Mouse (Mus musculus): ENCODE measurements around the gene Fntb. TPM values are rescaled to one million over a fixed set of nuclear protein-coding genes. Genes with fewer than 3 reads are reported as not detected.

Gene Fntb
- polyA plus RNA-seq, 2 experiments, result 21.4 to 28.8 TPM

DNA sequence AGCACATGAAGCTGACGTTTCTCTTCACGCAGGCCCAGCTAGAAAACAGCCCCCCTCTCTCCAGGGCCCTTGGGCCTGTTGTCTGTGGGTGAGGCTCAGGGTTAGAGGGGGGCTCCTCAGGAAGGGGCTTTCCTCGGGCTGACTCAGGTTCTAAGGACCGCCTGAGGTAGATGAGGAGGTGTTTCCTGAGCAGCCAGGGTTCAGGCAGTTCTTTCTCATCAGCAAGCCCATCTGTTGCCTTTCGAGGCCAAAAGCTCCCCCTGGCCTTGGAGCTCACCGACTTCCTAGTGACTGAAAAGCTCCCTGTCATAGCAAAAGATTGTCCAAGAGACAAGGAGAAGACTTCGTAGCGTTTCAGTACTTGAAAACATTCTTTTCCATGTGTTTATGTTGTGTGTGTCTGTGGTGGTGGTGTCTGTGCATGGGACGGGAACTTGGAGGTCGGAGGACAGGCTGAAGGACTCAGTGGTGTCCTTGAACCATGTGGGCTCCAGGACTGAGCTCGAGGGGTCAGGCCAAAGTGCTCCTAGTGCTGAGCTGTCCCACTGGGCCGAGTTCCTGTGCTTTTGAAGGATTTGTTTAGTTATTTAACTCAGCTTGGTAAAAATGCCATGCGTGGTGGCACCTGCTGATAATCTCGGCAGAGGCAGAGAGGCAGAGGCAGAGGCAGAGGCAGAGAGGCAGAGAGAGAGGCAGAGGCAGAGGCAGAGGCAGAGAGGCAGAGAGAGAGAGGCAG, 103.2 kb downstream of the Fntb start:
- Histone ChIP-seq H3K36me3 (replicated peaks; ENCODE audit: control insufficient read depth, insufficient read depth, low read depth) (no peaks in the 10 kb centered on the region), H3K9ac (replicated peaks) (no peak overlapping the region), H3K27me3 (ENCODE audit: control insufficient read depth, insufficient read depth, low read length) (no peaks in the 10 kb centered on the region), H3K4me3 (ENCODE audit: insufficient read depth in 1 of 2, low read depth in 2 of 2, low read length in 2 of 2) (no peak overlapping the region), H3K4me1 (replicated peaks; ENCODE audit: control insufficient read depth in 2 of 2, insufficient read depth in 2 of 2, low read length in 1 of 2) (no peaks in the 10 kb centered on the region), H3K9me3 (ENCODE audit: control insufficient read depth, low read length) (no peaks in the 10 kb centered on the region), H3K27ac (no peak overlapping the region), H3K4me2 (ENCODE audit: low read depth) (no peak overlapping the region)
- DNase-seq (ENCODE audit: low read depth in 3 of 3, low spot score in 3 of 3) (no peak), ATAC-seq (ENCODE audit: insufficient read depth) (no peak)
- TF ChIP-seq CTCF (IDR thresholded peaks at IDR 0.05; ENCODE audit: low read depth), result no peak
- WGBS (ENCODE audit: insufficient replicate concordance), result 59% methylated on average over 14 of the region's 14 CpGs

DNA sequence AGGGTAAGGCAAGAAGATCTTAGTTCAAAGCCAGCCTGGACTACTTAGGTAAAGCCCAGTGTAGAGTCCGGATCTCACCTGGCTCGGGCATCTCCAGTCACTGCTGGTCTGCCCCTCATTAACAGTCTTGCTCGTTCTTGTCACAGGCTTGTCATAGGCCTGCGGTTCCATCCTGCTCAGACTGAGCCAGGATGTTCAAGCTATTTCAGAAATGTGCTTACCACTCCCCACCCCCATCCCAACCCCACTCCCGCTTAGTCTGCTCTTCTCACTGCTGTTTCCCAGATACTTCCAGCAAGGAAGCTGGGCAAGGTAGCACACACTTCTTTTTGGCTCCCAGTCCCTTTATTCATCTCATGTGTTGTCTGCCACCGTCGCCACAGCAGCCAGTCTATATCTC, 104.2 kb downstream of the Fntb start:
- H3K4me1 ChIP-seq (replicated peaks; ENCODE audit: control insufficient read depth in 2 of 2, insufficient read depth in 2 of 2, low read length in 1 of 2), result no peaks in the 10 kb centered on the region
- no peak overlapping the region for H3K27ac ChIP-seq
- TF ChIP-seq EP300 (IDR thresholded peaks at IDR 0.05; ENCODE audit: low read depth), result no peak
- TF ChIP-seq CTCF (IDR thresholded peaks at IDR 0.05; ENCODE audit: low read depth), result no peak
- H3K4me2 ChIP-seq (ENCODE audit: low read depth), result no peak overlapping the region
- WGBS (ENCODE audit: insufficient replicate concordance), result 83% methylated on average over 7 of the region's 7 CpGs
- no peak overlapping the region for H3K4me3 ChIP-seq (ENCODE audit: insufficient read depth in 1 of 2, low read depth in 2 of 2, low read length in 2 of 2)
- H3K9ac ChIP-seq (replicated peaks), result no peak overlapping the region
- no peaks in the 10 kb centered on the region for H3K27me3 ChIP-seq (ENCODE audit: control insufficient read depth, insufficient read depth, low read length)
- H3K9me3 ChIP-seq (ENCODE audit: control insufficient read depth, low read length), result no peaks in the 10 kb centered on the region
- ATAC-seq (ENCODE audit: insufficient read depth), result no peak
- no peaks in the 10 kb centered on the region for H3K36me3 ChIP-seq (replicated peaks; ENCODE audit: control insufficient read depth, insufficient read depth, low read depth)
- no peak for DNase-seq (ENCODE audit: low read depth in 3 of 3, low spot score in 3 of 3)

DNA sequence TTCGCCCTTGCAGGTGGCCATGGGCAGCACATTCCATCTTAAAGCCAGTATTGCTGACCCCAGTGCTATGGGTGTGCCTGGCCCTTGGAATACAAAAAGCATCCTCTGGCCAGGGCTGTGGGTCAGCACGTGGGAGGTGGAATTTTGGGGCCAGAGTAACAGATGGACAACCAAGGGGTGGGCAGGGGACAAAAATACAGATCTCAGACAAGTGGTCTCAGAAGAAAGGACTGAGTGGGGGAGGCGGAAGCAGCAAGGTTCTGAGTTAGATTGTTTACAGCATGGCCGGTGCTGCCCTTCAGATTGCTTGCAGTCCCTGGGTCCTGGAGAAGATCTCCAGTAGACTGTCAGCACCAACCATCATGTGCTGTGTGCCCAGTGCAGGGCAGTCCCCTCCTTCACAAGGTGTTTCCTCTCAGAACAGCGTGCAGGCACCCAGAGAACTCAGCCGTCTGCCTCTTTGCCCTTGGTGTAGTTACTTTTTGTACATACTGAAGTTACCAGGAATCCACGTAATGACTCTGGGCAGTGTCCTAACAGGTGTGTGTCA, 107.5 kb downstream of the Fntb start:
- DNase-seq (ENCODE audit: low read depth in 3 of 3, low spot score in 3 of 3) (no peak), ATAC-seq (ENCODE audit: insufficient read depth) (no peak)
- Histone ChIP-seq H3K4me3 (ENCODE audit: insufficient read depth in 1 of 2, low read depth in 2 of 2, low read length in 2 of 2) (no peak overlapping the region), H3K9me3 (ENCODE audit: control insufficient read depth, low read length) (no peaks in the 10 kb centered on the region), H3K27me3 (ENCODE audit: control insufficient read depth, insufficient read depth, low read length) (no peaks in the 10 kb centered on the region), H3K27ac (no peak overlapping the region), H3K4me2 (ENCODE audit: low read depth) (no peak overlapping the region), H3K4me1 (replicated peaks; ENCODE audit: control insufficient read depth in 2 of 2, insufficient read depth in 2 of 2, low read length in 1 of 2) (no peaks in the 10 kb centered on the region), H3K36me3 (replicated peaks; ENCODE audit: control insufficient read depth, insufficient read depth, low read depth) (no peaks in the 10 kb centered on the region), H3K9ac (replicated peaks) (no peak overlapping the region)
- 79% methylated on average over 7 of the region's 7 CpGs for WGBS (ENCODE audit: insufficient replicate concordance)
- TF ChIP-seq CTCF (IDR thresholded peaks at IDR 0.05; ENCODE audit: low read depth), result no peak
- TF ChIP-seq EP300 (IDR thresholded peaks at IDR 0.05; ENCODE audit: low read depth), result no peak

DNA sequence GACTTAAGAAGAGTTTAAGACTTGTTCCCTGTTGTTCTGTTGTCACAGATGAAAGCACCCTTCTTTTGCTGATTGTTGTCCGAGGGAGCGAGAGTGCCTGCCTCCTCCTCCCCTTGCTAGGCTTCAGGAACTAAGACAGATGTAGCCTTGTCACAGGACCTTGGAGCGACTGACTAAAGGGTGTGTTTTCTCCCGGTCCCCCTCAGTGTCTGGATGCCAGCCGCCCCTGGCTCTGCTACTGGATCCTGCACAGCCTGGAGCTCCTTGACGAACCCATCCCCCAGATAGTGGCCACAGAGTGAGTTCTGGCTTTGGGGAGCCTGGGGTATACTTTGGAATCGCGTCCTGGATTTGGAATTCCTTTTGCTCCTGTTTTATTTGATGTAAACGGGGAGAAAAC, 109.4 kb downstream of the Fntb start:
- WGBS (ENCODE audit: insufficient replicate concordance), result 65% methylated on average over 9 of the region's 9 CpGs
- H3K36me3 ChIP-seq (replicated peaks; ENCODE audit: control insufficient read depth, insufficient read depth, low read depth), result no peaks in the 10 kb centered on the region
- H3K4me1 ChIP-seq (replicated peaks; ENCODE audit: control insufficient read depth in 2 of 2, insufficient read depth in 2 of 2, low read length in 1 of 2), result no peaks in the 10 kb centered on the region
- no peak overlapping the region for H3K4me3 ChIP-seq (ENCODE audit: insufficient read depth in 1 of 2, low read depth in 2 of 2, low read length in 2 of 2)
- TF ChIP-seq CTCF (IDR thresholded peaks at IDR 0.05; ENCODE audit: low read depth) (no peak), EP300 (IDR thresholded peaks at IDR 0.05; ENCODE audit: low read depth) (no peak)
- H3K4me2 ChIP-seq (ENCODE audit: low read depth), result no peak overlapping the region
- H3K9me3 ChIP-seq (ENCODE audit: control insufficient read depth, low read length), result no peaks in the 10 kb centered on the region
- H3K9ac ChIP-seq (replicated peaks), result no peak overlapping the region
- no peak overlapping the region for H3K27ac ChIP-seq
- ATAC-seq (ENCODE audit: insufficient read depth) (no peak), DNase-seq (ENCODE audit: low read depth in 3 of 3, low spot score in 3 of 3) (no peak)
- H3K27me3 ChIP-seq (ENCODE audit: control insufficient read depth, insufficient read depth, low read length), result no peaks in the 10 kb centered on the region

DNA sequence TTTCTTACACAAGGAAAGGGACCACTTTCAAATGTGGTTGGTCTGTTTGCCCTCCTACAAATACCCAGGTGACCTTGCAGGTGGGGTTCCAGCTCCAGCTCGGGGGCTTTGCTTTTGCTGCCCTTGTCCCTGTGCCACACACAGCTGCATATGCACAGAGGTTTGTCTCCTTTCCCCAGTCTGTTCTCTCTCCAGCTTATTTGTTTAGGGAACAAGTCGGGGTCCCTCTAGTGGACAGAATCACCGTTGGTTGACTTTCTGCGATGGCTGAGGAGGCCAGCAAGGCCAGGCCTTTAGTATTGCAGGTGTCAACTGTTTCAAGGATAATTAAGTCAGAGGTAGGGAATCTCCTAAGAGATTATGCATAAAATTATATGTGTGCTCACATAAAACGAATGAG, 113.9 kb downstream of the Fntb start:
- no peak overlapping the region for H3K4me3 ChIP-seq (ENCODE audit: insufficient read depth in 1 of 2, low read depth in 2 of 2, low read length in 2 of 2)
- H3K27ac ChIP-seq, result no peak overlapping the region
- no peaks in the 10 kb centered on the region for H3K27me3 ChIP-seq (ENCODE audit: control insufficient read depth, insufficient read depth, low read length)
- H3K4me2 ChIP-seq (ENCODE audit: low read depth), result no peak overlapping the region
- no peak for ATAC-seq (ENCODE audit: insufficient read depth)
- WGBS (ENCODE audit: insufficient replicate concordance), result 14% methylated on average over 5 of the region's 5 CpGs
- DNase-seq (ENCODE audit: low read depth in 3 of 3, low spot score in 3 of 3), result peak; percentile 32 to 43 (median 32)
- H3K9me3 ChIP-seq (ENCODE audit: control insufficient read depth, low read length), result no peaks in the 10 kb centered on the region
- no peaks in the 10 kb centered on the region for H3K36me3 ChIP-seq (replicated peaks; ENCODE audit: control insufficient read depth, insufficient read depth, low read depth)
- no peak overlapping the region for H3K9ac ChIP-seq (replicated peaks)
- no peaks in the 10 kb centered on the region for H3K4me1 ChIP-seq (replicated peaks; ENCODE audit: control insufficient read depth in 2 of 2, insufficient read depth in 2 of 2, low read length in 1 of 2)
- TF ChIP-seq EP300 (IDR thresholded peaks at IDR 0.05; ENCODE audit: low read depth) (no peak), CTCF (IDR thresholded peaks at IDR 0.05; ENCODE audit: low read depth) (peak; percentile 79)
